Mouse (Mus musculus) adrenal gland, postnatal 36 days (tissue): ENCODE results near the gene Src. TPM values are rescaled to one million over a fixed set of nuclear protein-coding genes. Genes with fewer than 3 reads are reported as not detected.

ENCODE experiments used
- DNase-seq, 2 experiments: peaks; one replicate each; pipeline ENCODE4 v3.0.0; 2021; ENCODE audit warnings: mixed read lengths in 1 of 2
- total RNA-seq, 2 experiments: library from RNA; stranded (reverse); gene quantifications; 2 replicates each; pipeline ENCODE4 v1.2.3; 2021

Gene Src
- total RNA-seq, 2 experiments from 2014 or later: 17.7 to 18.0 TPM

GRCm38 (mm10) chr2:157412497-157412896 is 5.7 kb upstream of the Src start:
- DNase-seq: no peak

- DNase-seq: no peak
These were observed 1.0 kb upstream of the Src start for GRCm38 (mm10) chr2:157417229-157417628.

GRCm38 (mm10) chr2:157418609-157419071 is 396 bp downstream of the Src start:
- DNase-seq: no peak

DNA sequence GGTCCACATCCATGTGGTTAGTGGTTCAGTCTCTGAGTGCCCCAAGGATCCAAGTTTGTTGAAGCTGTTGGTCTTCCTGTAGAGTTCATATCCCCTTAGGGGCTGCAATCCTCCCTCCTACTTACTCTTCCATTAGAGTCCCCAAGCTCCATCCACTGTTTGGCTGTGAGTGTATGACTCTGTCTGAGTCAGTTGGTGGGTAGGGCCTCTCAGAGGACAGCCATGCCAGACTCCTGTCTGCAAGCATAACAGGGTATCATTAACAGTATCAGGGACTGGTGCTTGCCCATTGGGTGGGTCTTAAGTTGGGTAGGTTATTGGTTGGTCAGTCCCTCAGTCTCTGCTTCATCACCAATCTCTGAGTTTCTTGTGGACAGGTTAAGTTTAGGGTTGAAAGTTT is 1.3 kb downstream of the Src start:
- no peak for DNase-seq

- DNase-seq: no peak
These were observed 2.2 kb downstream of the Src start for GRCm38 (mm10) chr2:157420404-157420803.

DNA sequence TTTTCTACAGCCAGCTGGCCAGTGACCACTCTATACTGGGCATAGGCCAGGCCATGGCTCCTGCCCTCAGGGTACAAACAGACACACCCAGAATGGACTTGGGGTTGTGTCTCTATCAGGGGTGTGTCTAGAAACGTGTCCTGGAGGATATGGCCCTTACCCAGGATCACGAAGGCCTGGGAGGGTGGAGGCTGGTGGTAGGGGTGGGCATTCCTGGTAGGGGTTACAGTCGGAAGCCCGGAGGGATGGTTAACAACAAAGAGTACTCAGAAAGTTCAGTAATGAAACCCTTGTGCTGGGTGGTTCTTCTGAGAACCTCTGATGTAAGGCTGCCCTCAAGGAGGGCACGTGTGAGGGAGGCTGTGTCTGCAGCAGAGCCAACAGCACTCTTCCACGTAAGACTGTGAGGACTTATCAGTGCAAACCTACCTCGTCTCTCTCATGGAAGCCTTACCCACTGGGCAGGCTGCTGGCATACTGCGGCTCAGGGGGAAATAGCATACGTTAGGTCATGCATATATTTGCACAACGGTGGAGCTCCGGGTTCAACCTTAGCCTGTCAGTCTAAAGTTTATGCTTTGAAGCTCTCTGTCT is 3.9 kb downstream of the Src start:
- no peak for DNase-seq

DNA sequence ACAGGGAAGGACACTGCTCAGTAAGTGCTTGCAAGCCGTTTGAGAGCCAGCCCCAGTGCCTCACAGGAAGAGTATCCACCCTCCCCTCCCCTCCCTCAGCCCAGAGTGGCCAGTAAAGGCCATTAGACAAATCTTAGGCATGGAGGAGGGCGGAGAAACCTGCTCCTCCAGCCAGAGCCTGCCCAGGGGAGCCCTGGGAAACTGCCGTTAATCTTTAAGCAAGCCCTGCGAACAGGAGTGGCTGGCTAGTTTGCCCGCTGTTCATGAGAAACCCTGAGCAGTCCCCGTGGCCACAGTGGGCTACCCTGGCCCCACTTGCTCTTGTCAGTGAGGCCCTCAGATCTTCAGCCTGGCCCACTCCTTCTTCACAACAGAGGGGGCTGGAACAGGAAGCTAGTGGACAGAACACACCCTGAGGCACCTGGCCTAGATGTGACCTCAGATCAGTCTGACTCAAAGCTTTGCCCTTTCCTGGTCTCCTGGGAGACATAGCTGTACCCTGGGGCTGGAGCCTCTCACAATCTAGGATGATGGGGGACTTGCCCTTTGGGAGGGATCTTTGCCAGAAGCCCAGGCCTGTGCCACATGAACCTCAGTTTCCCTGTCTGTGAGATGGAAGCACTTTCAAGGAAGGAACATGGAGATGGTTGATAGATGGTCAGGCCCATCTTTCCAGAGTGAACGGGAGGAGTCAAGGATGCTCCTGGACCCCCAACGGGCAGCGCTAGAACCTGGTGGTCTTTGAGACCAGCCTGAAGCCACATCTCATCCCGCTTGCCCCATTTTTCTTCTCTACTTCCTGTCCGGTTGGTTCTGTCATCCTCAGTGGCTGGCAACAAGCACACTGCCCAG is 4.8 kb downstream of the Src start:
- DNase-seq: peak in 1 of 2 experiments; percentile 20

DNA sequence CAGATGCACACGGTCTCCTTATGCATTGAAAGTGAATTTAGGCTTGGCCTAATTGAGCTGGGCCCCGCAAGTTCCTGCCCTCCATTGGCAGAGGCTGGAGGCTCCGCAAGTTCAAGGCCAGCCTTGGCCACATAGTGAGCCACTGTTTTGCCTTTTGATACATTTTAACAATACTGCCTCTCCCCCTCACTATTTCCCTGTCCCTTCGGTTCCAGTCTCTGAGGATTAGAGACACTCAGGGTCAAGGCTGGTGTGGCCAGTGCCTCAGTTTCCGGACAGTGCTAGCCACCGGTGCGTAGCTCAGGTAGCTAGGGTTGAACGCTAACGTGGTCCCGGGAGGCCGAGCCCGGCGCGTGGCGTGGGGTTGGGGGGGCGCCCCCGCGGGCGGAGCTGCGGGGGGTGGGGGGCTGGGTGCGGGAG is 5.5 kb downstream of the Src start:
- no peak for DNase-seq

DNA sequence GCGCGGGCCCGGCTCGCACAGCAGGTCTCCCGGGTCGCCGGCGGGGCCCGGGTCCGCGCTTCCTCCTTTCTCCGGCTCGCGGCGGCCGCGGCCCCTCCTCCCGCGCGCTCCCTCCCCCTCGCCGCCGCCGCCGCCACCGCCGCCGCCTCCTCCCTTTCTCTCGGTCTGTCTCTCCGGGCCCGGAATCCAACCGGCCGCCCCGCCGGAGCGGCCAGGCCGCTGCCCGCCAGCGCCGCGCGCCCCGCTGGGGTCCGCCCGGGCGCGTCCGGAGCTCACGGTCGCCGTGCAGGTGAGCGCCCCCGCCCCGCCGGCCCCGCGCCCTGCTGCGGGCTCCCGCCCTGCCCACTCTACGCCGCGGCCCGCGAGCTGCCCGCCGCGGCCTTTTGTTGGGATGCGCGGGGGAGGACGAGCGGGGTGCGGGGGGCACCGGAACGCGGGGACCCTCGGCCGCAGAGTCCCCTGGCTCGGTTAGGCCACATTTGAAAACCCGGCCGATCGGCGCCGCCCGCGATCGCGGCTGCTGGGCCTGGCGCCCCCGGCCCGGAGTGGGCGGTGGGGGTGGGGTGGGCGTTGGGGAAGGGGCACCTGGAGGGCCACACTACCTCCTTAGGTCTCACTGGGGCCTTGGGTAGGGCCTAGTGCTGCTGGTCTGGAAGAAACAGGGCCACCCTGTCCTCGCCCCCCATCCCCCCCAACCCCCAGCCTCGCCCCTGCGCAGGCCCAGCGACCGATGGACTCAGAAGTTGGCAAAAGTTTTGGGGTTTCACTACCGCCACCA is 6.1 kb downstream of the Src start:
- DNase-seq: peak; percentile 63 to 74

GRCm38 (mm10) chr2:157424904-157425642 is 6.8 kb downstream of the Src start:
- DNase-seq: no peak

DNA sequence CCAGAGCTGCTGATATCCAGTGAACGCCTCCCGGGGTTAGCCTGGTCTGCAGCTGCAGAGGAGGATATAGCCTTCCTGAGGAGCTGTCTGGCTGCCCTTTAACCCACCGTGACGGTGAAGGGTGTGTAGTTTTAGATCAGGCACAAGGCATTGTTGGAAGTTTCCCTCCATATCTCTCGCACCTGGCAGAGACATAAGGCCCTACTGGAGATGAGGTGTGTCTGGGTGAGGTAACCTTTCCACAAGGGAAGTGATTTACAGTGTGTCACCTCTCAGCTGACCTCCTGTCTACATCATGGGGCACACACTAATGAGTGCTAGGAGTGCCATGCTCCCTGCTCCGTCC is 7.4 kb downstream of the Src start:
- DNase-seq: no peak

DNA sequence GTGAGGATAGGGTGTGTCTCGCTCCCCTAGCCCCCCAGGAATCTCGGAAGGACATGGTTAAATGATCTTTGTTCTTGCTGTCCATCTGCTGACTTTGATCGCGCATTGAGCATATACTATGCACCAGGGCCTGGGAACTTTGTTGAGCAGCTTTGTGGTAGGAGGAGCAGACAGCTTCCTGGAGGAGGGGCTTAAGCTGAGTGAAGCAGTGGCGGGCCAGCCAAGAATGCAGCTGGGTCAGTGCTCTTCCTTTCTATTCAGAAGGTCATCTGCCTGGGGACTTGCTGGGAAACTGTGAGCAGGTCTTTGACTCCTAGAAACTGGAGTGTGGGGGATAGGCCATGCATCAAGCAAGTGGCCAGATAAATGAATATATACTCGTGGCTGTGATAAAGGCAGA is 7.9 kb downstream of the Src start:
- peak; percentile 60 to 67 for DNase-seq

DNA sequence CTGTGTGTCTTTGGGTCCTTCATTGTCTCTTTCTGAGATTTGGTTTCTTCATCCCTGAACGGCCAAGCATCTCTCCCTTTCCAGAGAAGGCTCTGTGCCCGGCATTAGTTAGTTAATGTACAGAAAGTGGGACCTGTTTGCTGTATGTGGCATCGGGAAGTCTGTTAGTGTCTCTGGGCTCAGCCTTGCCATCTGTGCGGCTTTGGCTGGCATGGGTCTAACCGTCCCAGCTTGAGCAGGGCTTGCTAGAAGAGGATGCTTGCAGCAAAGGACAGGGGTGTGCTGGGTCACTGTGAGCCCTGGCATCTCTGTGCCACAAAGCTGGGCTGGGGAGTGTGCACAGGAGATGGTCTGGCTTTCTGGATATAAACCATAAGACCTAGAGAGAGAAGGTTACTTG is 8.9 kb downstream of the Src start:
- DNase-seq: no peak

- no peak for DNase-seq
These were observed 10.3 kb downstream of the Src start for GRCm38 (mm10) chr2:157428351-157429139.

GRCm38 (mm10) chr2:157429735-157430134 is 11.5 kb downstream of the Src start:
- DNase-seq: no peak

- no peak for DNase-seq
These were observed 12.6 kb downstream of the Src start for GRCm38 (mm10) chr2:157430667-157431429.

DNA sequence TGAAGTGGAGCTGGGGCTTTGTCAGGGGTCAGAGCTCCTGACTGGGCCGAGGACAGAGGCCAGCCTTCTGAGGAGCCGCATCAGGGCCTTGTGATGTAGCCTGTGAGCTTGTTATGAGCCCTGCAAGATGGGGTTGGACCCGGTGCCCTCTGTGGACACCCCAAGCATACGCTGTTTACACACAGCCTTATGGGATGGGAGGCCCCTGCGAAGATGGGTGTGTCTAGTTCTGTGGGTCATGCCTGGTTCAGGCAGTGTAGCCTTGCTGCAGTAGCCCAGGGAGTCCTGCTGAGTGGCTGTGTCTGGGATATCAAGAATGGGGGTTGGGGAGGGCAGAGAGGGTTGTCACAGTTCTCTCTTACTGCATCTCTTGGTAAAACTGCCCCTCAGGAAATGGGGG is 13.7 kb downstream of the Src start:
- DNase-seq: no peak

- DNase-seq: peak; percentile 52 to 66
These were observed 14.2 kb downstream of the Src start for GRCm38 (mm10) chr2:157432476-157432875.

- DNase-seq: no peak
These were observed 15.8 kb downstream of the Src start for GRCm38 (mm10) chr2:157434041-157434440.

DNA sequence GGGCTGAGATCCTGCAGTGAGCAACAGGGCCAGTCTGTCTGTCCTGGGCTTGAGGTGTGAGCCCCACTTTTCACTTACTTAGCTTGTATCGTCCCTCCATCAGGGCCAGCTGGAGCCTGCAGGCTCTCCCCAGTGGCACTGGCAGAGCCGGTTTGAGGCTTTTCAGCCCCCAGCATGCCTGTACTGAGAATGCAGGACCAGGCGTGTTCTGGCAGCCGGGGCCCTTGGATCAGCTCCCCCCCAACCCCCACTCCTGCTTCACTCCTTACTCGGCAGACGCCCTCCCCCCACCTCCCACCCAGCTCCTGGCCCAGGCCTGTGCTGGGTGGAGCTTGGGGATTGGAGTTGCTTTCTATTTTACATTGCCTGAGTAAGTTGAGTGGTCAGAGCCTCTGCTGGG is 16.3 kb downstream of the Src start:
- no peak for DNase-seq

- no peak for DNase-seq
These were observed 18.3 kb downstream of the Src start for GRCm38 (mm10) chr2:157436496-157436895.
